ENCODE assay signal across 8 mouse cellular contexts in genomic region chr10:81464405-81465264, GRCm38 (mm10). TPM values are rescaled to one million over a fixed set of nuclear protein-coding genes. Genes with fewer than 3 reads are reported as not detected.
DNase-seq lines count a peak whose midpoint lies in the region; ATAC-seq lines count a peak whose summit lies in the region.

No protein-coding gene starts in this region.

- no peaks in the 10 kb centered on the region for H3K36me3 ChIP-seq in embryonic facial prominence, embryonic 13.5 days
- H3K36me3 ChIP-seq in megakaryocyte, embryonic 14.5 days (replicated peaks; ENCODE audit: low read length) = no peaks in the 10 kb centered on the region

- H3K4me2 ChIP-seq in embryonic facial prominence, embryonic 13.5 days = peak overlapping the region; percentile 58

- H3K27ac ChIP-seq in embryonic facial prominence, embryonic 13.5 days = no peak overlapping the region

- H3K27me3 ChIP-seq in embryonic facial prominence, embryonic 13.5 days = peaks cover 97% of the 10 kb centered on the region
- peaks cover 88% of the 10 kb centered on the region for H3K27me3 ChIP-seq in megakaryocyte, embryonic 14.5 days (replicated peaks)

- 3% methylated on average over 32 of the region's 33 CpGs for WGBS in embryonic facial prominence, embryonic 13.5 days
- WGBS in large intestine, adult 2 months = 2% methylated on average over 33 of the region's 33 CpGs

- ATAC-seq in embryonic facial prominence, embryonic 13.5 days (ENCODE audit: insufficient number of reproducible peaks, insufficient read depth, low FRiP score, low TSS enrichment, low read depth) = peak; percentile 52

- H3K4me3 ChIP-seq in embryonic facial prominence, embryonic 13.5 days = peak overlapping the region; percentile 40
- peak overlapping the region; percentile 92 for H3K4me3 ChIP-seq in megakaryocyte, embryonic 14.5 days (replicated peaks)

- peak overlapping the region; percentile 58 for H3K9ac ChIP-seq in embryonic facial prominence, embryonic 13.5 days

- H3K9me3 ChIP-seq in embryonic facial prominence, embryonic 13.5 days = no peaks in the 10 kb centered on the region
- no peaks in the 10 kb centered on the region for H3K9me3 ChIP-seq in megakaryocyte, embryonic 14.5 days

- peak; percentile 33 for DNase-seq in layer of hippocampus, adult 11-12 months (ENCODE audit: low spot score)
- DNase-seq in layer of hippocampus, adult 9-11 months = no peak
- DNase-seq in ZHBTc4 (ENCODE audit: low read depth, low spot score) = peak; percentile 95
- DNase-seq in heart, postnatal 4 days = peak; percentile 44
- DNase-seq in large intestine, adult 2 months (ENCODE audit: low read depth, low spot score) = peak; percentile 68
- DNase-seq in spleen, postnatal 4 days (ENCODE audit: low spot score in 2 of 2) = peak; percentile 59 to 80

- peaks cover 16% of the 10 kb centered on the region for H3K4me1 ChIP-seq in embryonic facial prominence, embryonic 13.5 days
- peaks cover 79% of the 10 kb centered on the region for H3K4me1 ChIP-seq in megakaryocyte, embryonic 14.5 days

RNA-seq across cellular contexts. Expression of gene Nfic, which starts 9.2 kb away (rescaled TPM):
- polyA plus RNA-seq in embryonic facial prominence, embryonic 13.5 days (2015; fragmentation: Nextera tagmentation; extraction: Ambion mirVana) = 87.0 and 96.1 TPM in 2 replicates
- total RNA-seq in heart, postnatal 4 days (2021) = 100 to 1,000 TPM; 125 to 130 TPM
- 10.5 and 11.6 TPM in 2 replicates for polyA plus RNA-seq in large intestine, adult 2 months (2012; rRNA removed)
- 184 and 257 TPM in 2 replicates for polyA plus RNA-seq in megakaryocyte, embryonic 14.5 days (2012; ENCODE audit: insufficient read depth, low replicate concordance)

RNA-seq across cellular contexts. Expression of gene Celf5, which starts 17.9 kb away (rescaled TPM):
- 2.1 and 2.5 TPM in 2 replicates for polyA plus RNA-seq in embryonic facial prominence, embryonic 13.5 days (2015; fragmentation: Nextera tagmentation; extraction: Ambion mirVana)
- under 1 TPM; 0.09 to 0.33 TPM for total RNA-seq in heart, postnatal 4 days (2021)
- polyA plus RNA-seq in large intestine, adult 2 months (2012; rRNA removed) = 2.3 and 5.3 TPM in 2 replicates
- 1.3 and 3.3 TPM in 2 replicates for polyA plus RNA-seq in megakaryocyte, embryonic 14.5 days (2012; ENCODE audit: insufficient read depth, low replicate concordance)

RNA-seq across cellular contexts. Expression of gene Ncln, which starts 31.6 kb away (rescaled TPM):
- polyA plus RNA-seq in embryonic facial prominence, embryonic 13.5 days (2015; fragmentation: Nextera tagmentation; extraction: Ambion mirVana) = 82.3 and 87.9 TPM in 2 replicates
- 10 to 100 TPM; 57.1 to 62.3 TPM for total RNA-seq in heart, postnatal 4 days (2021)
- 242 and 319 TPM in 2 replicates for polyA plus RNA-seq in large intestine, adult 2 months (2012; rRNA removed)
- polyA plus RNA-seq in megakaryocyte, embryonic 14.5 days (2012; ENCODE audit: insufficient read depth, low replicate concordance) = 145 and 508 TPM in 2 replicates

RNA-seq across cellular contexts. Expression of gene S1pr4, which starts 35.3 kb away (rescaled TPM):
- polyA plus RNA-seq in embryonic facial prominence, embryonic 13.5 days (2015; fragmentation: Nextera tagmentation; extraction: Ambion mirVana) = 0.25 and 0.31 TPM in 2 replicates
- under 1 TPM; 0.50 to 0.57 TPM for total RNA-seq in heart, postnatal 4 days (2021)
- 4.4 and 4.8 TPM in 2 replicates for polyA plus RNA-seq in large intestine, adult 2 months (2012; rRNA removed)
- polyA plus RNA-seq in megakaryocyte, embryonic 14.5 days (2012; ENCODE audit: insufficient read depth, low replicate concordance) = 7.4 and 9.1 TPM in 2 replicates

RNA-seq across cellular contexts. Expression of gene Gna15, which starts 59.4 kb away (rescaled TPM):
- 2.0 and 2.1 TPM in 2 replicates for polyA plus RNA-seq in embryonic facial prominence, embryonic 13.5 days (2015; fragmentation: Nextera tagmentation; extraction: Ambion mirVana)
- total RNA-seq in heart, postnatal 4 days (2021) = under 1 TPM; 0.48 to 0.56 TPM
- 1.6 and 2.3 TPM in 2 replicates for polyA plus RNA-seq in large intestine, adult 2 months (2012; rRNA removed)
- 31.7 and 48.4 TPM in 2 replicates for polyA plus RNA-seq in megakaryocyte, embryonic 14.5 days (2012; ENCODE audit: insufficient read depth, low replicate concordance)
